In the genomic region with DNA sequence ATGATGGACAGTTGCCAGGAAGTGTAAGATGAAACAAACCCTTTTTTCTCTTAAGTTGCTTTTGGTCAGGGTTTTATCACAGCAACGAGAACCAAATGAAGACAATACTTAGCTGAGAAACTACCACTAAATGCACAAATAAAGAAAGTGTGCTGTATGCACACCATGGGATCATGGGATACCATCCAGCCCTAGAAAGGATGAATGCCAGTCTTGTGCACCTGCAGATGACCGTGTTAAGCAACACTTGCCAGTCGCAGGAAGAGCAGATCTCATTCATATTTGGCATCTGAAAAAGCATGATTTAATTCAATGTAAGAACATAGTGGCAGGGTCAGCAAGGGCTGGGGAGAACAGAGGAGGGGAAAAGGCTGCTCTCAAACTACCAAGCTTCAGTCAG, we compare ENCODE assay signal across 9 mouse cellular contexts.
"Had no signal": no experiment of that assay in that cellular context is flagged by ENCODE, and none has a peak within 500 bp of the region (broad histone marks: within the 10 kb centered on the region; RNA-seq: fewer than 3 reads in every experiment).

No protein-coding gene starts in this region.

- DNase-seq: kidney, postnatal 25 days; liver; liver, embryonic 13.5 days; liver, postnatal 0 days; lung, postnatal 14 days; retina, postnatal 1 day; right cerebral cortex, postnatal 4 days; spleen, adult 18-20 months; thymus, postnatal 36 days had no signal
